Mouse (Mus musculus): ENCODE results near the gene Hmces. TPM values are rescaled to one million over a fixed set of nuclear protein-coding genes. Genes with fewer than 3 reads are reported as not detected.

Hmces gene
- polyA plus RNA-seq, 1 experiment from 2014 or later, result 7.1 TPM

DNA sequence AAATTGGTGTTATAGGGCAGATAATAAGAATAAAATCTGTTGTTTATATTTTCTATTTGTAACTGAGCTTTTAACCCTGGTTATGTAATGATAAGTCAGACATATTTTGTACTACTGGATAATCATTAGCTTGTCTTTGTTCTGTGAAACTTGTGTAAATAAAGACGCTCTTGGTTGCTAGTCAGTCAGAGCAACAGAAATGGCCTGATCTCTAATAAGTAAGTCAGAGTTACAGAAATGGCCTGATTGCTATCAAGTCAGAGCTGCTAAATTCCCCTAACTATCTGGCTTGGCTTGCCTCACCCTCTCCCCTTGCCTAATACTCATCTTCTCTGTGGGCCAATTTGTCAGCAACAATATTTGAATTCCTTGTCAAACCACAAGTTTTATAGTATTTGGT is 27.0 kb upstream of the Hmces start:
- whole genome bisulfite sequencing (ENCODE audit: missing documents), result 100% methylated on average over 1 of the region's 1 CpGs

DNA sequence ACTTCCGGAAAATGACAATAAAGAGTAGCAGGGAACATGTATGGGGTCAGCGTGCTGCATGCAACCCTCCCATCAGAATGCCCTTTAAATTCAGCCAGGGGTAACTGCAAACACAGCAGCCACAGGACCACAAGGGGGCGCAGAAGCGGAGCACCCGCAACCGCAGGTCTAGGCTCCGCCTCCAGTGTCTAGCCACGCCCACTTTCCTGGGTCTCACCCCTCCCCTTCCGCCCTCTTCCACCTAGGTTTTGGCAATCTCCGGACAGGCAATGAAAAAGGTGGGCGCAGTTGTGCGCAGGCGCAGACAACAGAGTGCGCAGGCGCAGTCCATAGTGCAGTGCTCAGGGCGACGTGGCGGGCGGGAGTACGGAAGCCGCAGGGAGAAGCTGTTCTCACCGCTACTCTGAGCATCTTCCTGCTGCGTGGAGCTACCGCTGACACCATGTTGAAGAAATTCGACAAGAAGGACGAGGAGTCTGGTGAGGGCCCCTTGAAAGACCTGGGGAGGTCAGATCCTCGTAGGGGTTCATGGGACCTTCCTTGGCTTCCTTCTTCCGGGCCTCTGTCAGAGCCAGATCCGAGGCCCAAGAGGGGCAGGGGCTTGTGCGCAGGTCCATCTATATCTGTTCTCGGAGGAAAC is 26.0 kb upstream of the Hmces start, which contains the start of gene Copg1:
Gene Copg1, plus strand, starts transcription at position 221 of the 640 bp plus-strand sequence.
- under 1% methylated on average over 31 of the region's 31 CpGs for WGBS (ENCODE audit: missing documents)
- H3K4me3 ChIP-seq (ENCODE audit: inconsistent target), result peak within 1 kb of the TSS; percentile 99
- peaks cover 16% of the 10 kb centered on the region for H3K79me2 ChIP-seq (ENCODE audit: inconsistent target)
- peaks cover 34% of the 10 kb centered on the region for H3K36me3 ChIP-seq (ENCODE audit: inconsistent target)
- H3K27ac ChIP-seq, result peak within 1 kb of the TSS; percentile 69

More for the DNA sequence above, 27.0 kb upstream of the Hmces start:
- Histone ChIP-seq H3K4me3 (ENCODE audit: inconsistent target) (no peak overlapping the region), H3K36me3 (ENCODE audit: inconsistent target) (peaks cover 24% of the 10 kb centered on the region), H3K27ac (no peak overlapping the region), H3K79me2 (ENCODE audit: inconsistent target) (peaks cover 16% of the 10 kb centered on the region)

DNA sequence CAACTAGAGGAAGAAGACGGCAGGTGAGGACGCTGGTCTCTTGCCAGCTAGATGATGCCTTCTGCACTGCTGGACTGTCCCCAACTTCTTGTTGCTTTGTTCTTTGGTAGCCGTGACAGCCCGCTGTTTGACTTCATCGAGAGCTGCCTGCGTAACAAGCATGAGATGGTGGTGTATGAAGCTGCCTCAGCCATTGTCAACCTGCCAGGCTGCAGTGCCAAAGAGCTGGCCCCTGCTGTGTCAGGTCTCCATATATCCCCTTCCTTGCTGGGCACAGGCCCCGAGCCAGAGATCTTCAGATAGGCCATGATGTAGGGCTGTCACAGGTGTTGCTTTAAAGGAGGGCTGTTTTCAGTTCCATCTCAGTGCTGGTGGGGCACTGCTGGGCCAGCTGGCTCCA is 19.8 kb upstream of the Hmces start:
- peaks cover 96% of the 10 kb centered on the region for H3K36me3 ChIP-seq (ENCODE audit: inconsistent target)
- WGBS (ENCODE audit: missing documents), result 99% methylated on average over 7 of the region's 7 CpGs

GRCm38 (mm10) chr6:87898028-87898427 is 15.7 kb upstream of the Hmces start:
- 98% methylated on average over 10 of the region's 10 CpGs for WGBS (ENCODE audit: missing documents)
- H3K79me2 ChIP-seq (ENCODE audit: inconsistent target), result no peaks in the 10 kb centered on the region
- peaks cover 97% of the 10 kb centered on the region for H3K36me3 ChIP-seq (ENCODE audit: inconsistent target)
- no peak overlapping the region for H3K27ac ChIP-seq
- H3K4me3 ChIP-seq (ENCODE audit: inconsistent target), result no peak overlapping the region

More for the DNA sequence above, 19.8 kb upstream of the Hmces start:
- no peak overlapping the region for H3K4me3 ChIP-seq (ENCODE audit: inconsistent target)
- peaks cover 4% of the 10 kb centered on the region for H3K79me2 ChIP-seq (ENCODE audit: inconsistent target)
- H3K27ac ChIP-seq, result no peak overlapping the region

- Histone ChIP-seq H3K36me3 (ENCODE audit: inconsistent target) (peaks cover 95% of the 10 kb centered on the region), H3K4me3 (ENCODE audit: inconsistent target) (no peak overlapping the region), H3K79me2 (ENCODE audit: inconsistent target) (no peaks in the 10 kb centered on the region), H3K27ac (no peak overlapping the region)
- 85% methylated on average over 5 of the region's 5 CpGs for WGBS (ENCODE audit: missing documents)
Observed at GRCm38 (mm10) chr6:87906632-87907031, 7.1 kb upstream of the Hmces start.

DNA sequence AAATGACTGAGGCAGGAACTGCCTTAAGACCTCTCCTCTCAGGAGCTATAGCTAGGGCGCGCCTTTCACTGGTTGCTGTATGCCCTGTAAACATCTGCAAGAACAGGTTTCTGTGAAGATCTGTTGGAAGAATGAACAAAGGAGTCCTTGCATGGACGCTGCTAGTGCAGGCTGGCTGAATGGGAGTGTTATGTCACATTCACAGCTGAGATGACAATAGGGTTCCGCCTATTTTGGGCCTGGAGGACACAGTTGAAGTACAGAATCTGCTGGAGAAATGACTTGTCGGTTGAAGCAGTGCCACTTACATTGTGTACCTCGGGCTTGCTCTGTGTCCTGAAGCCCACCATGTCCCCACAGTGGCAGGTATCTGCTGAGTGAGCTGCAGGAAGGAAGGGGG is 4.6 kb upstream of the Hmces start:
- H3K79me2 ChIP-seq (ENCODE audit: inconsistent target), result no peaks in the 10 kb centered on the region
- H3K4me3 ChIP-seq (ENCODE audit: inconsistent target), result no peak overlapping the region
- H3K36me3 ChIP-seq (ENCODE audit: inconsistent target), result peaks cover 81% of the 10 kb centered on the region
- H3K27ac ChIP-seq, result no peak overlapping the region
- WGBS (ENCODE audit: missing documents), result 94% methylated on average over 6 of the region's 6 CpGs

DNA sequence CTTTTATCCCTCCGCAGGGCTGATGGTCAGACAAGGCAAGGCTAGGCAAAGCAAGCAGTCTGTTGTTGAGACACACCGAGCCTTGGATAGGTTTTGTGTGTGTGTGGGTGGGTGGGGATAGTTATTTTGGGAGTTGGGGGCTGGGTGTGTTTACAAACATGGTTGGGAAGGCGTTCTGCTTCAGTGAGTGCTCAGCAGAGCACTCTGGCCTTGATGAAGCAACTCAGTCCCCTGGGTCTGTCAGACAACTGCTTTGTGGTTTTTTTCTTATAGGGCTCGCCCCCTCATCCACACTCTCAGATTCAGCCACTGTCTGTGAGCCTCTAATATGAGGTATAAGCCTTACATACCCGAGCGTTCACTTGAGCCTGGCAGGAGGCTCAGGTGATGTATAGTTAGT is 2.2 kb upstream of the Hmces start:
- WGBS (ENCODE audit: missing documents), result 85% methylated on average over 5 of the region's 6 CpGs
- Histone ChIP-seq H3K79me2 (ENCODE audit: inconsistent target) (no peaks in the 10 kb centered on the region), H3K27ac (no peak overlapping the region), H3K36me3 (ENCODE audit: inconsistent target) (peaks cover 59% of the 10 kb centered on the region), H3K4me3 (ENCODE audit: inconsistent target) (no peak overlapping the region)

- Histone ChIP-seq H3K79me2 (ENCODE audit: inconsistent target) (no peaks in the 10 kb centered on the region), H3K36me3 (ENCODE audit: inconsistent target) (peaks cover 31% of the 10 kb centered on the region), H3K27ac (no peak overlapping the region), H3K4me3 (ENCODE audit: inconsistent target) (peak overlapping the region; percentile 43)
- WGBS (ENCODE audit: missing documents), result 13% methylated on average over 35 of the region's 35 CpGs
Observed at GRCm38 (mm10) chr6:87914326-87915102, 779 bp downstream of the Hmces start.

DNA sequence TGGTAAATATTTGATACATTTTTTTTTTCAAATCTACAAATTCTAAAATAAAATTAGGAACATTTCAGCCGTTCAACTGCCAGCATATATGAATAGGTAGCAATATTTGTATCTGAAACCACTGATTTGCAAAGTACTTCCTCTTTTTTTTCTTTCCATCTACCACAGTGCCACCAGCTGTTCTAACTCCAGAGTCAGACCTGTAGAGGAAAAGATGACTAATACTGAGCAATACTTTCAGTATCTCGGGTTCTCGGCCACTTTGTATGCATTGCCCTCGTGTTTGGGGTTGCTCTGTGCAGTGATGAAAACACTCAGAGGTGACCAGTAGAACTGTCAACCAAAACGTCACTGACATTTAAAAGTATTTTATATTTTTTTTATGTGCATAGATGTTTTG is 2.2 kb downstream of the Hmces start:
- WGBS (ENCODE audit: missing documents), result 3% methylated on average over 5 of the region's 5 CpGs
- H3K79me2 ChIP-seq (ENCODE audit: inconsistent target), result no peaks in the 10 kb centered on the region
- H3K27ac ChIP-seq, result no peak overlapping the region
- no peak overlapping the region for H3K4me3 ChIP-seq (ENCODE audit: inconsistent target)
- H3K36me3 ChIP-seq (ENCODE audit: inconsistent target), result peaks cover 18% of the 10 kb centered on the region; the same call in 1 of the 2 replicates

DNA sequence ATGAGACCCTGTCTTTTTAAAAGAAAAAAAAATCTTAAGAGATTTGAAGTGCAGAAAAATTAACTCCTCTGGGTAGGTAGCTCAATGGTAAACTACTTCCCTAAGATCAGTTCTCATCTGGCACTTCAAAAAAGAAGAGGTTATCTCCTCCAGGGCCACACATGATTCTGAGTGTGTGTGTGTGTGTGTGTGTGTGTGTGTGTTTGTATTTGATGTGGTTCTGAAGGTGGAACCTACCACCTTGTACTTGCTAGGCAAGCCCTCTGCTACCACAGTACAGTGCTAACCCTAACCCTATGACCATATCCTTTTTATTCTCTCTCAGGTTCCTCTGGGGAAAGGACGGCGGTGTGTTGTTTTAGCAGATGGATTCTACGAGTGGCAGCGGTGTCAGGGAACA is 7.5 kb downstream of the Hmces start:
- no peak overlapping the region for H3K4me3 ChIP-seq (ENCODE audit: inconsistent target)
- H3K36me3 ChIP-seq (ENCODE audit: inconsistent target), result no peaks in the 10 kb centered on the region
- H3K27ac ChIP-seq, result no peak overlapping the region
- H3K79me2 ChIP-seq (ENCODE audit: inconsistent target), result no peaks in the 10 kb centered on the region
- 97% methylated on average over 4 of the region's 4 CpGs for WGBS (ENCODE audit: missing documents)

GRCm38 (mm10) chr6:87923624-87924023 is 9.9 kb downstream of the Hmces start:
- 0% methylated on average over 1 of the region's 1 CpGs for WGBS (ENCODE audit: missing documents)
- Histone ChIP-seq H3K79me2 (ENCODE audit: inconsistent target) (no peaks in the 10 kb centered on the region), H3K27ac (no peak overlapping the region), H3K4me3 (ENCODE audit: inconsistent target) (no peak overlapping the region), H3K36me3 (ENCODE audit: inconsistent target) (no peaks in the 10 kb centered on the region)

DNA sequence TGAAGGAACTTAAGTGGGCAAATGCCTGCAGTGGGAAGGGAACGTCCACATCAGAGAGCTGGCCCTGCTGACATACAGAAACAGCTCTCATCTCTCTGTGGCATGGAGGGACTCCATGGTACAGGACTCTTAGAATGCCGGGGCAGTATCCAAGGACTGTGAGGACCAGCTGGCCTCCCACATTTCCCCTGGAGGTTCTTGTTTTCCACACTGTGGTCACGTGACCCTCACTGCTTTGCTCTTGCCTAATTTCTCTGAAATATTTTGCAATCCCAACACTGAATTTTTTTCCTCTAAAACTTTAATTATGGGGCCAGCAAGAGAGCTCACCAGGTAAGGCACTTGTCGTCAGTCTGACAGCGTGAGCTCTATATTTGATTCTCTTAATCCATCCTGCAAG is 21.3 kb downstream of the Hmces start:
- H3K27ac ChIP-seq, result no peak overlapping the region
- H3K79me2 ChIP-seq (ENCODE audit: inconsistent target), result no peaks in the 10 kb centered on the region
- H3K36me3 ChIP-seq (ENCODE audit: inconsistent target), result no peaks in the 10 kb centered on the region
- no peak overlapping the region for H3K4me3 ChIP-seq (ENCODE audit: inconsistent target)
- 59% methylated on average over 5 of the region's 5 CpGs for WGBS (ENCODE audit: missing documents)

DNA sequence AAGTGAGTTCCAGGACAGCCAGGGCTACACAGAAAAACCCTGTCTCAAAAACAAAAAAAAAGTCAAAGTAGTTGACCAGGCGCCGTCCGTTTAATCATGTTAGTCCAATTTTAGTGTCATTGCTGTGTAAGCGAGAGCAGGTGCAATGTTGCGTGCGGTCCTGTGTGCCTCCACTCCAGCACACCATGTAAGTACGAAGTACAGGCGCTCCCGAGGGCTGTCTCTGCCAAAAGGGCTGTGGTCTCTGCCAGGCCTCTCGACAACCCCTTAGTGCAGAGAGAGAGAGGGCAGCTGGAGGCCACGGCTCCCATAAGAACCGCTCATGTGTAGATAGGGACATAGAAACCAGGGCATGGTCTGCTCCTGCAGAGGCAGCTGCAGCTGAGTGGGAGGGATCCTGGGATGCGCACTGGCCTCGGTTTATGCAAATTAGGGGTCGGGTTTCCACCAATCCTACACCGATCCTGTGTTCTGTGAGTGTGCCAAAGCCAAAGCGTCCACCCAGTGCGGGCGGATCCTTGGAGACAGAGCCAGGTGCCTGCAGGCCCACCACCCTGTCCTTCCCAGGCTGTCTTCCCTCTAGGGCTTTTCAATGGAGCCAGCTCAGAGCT is 23.5 kb downstream of the Hmces start:
- WGBS (ENCODE audit: missing documents), result 91% methylated on average over 19 of the region's 19 CpGs
- Histone ChIP-seq H3K4me3 (ENCODE audit: inconsistent target) (no peak overlapping the region), H3K27ac (no peak overlapping the region), H3K79me2 (ENCODE audit: inconsistent target) (no peaks in the 10 kb centered on the region), H3K36me3 (ENCODE audit: inconsistent target) (no peaks in the 10 kb centered on the region)

GRCm38 (mm10) chr6:87938941-87939340 is 25.2 kb downstream of the Hmces start:
- Histone ChIP-seq H3K79me2 (ENCODE audit: inconsistent target) (no peaks in the 10 kb centered on the region), H3K4me3 (ENCODE audit: inconsistent target) (no peak overlapping the region), H3K36me3 (ENCODE audit: inconsistent target) (no peaks in the 10 kb centered on the region), H3K27ac (no peak overlapping the region)
- 96% methylated on average over 3 of the region's 3 CpGs for WGBS (ENCODE audit: missing documents)

DNA sequence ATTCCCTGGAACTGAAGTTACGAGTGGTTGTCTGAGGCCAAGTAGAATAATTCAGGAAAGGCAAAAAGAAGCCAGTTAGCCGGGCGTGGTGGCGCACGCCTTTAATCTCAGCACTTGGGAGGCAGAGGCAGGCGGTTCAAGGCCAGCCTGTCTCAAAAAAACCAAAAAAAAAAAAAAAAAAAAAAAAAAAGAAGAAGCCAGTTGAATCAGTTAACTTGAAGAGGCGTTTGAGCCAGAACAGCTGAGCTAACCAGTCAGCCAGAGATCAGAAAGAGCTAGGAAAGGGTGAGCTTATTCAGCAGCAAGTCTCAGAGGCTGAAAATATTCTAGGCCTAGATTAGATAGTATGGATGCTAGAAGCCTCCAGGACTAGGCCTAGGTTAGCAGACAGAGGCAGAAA is 28.4 kb downstream of the Hmces start:
- WGBS (ENCODE audit: missing documents), result 94% methylated on average over 6 of the region's 7 CpGs
- Histone ChIP-seq H3K4me3 (ENCODE audit: inconsistent target) (no peak overlapping the region), H3K79me2 (ENCODE audit: inconsistent target) (no peaks in the 10 kb centered on the region), H3K36me3 (ENCODE audit: inconsistent target) (no peaks in the 10 kb centered on the region), H3K27ac (no peak overlapping the region)

Measured in macrophage (primary cell).